Mouse (Mus musculus) hindbrain, embryonic 12.5 days (tissue): Measurements from ENCODE around the gene Fkrp. TPM values are rescaled to one million over a fixed set of nuclear protein-coding genes. Genes with fewer than 3 reads are reported as not detected.

Source experiments
- ATAC-seq: fragments of 200-750 bp; cut with Nextera tagmentation; 2 replicates; pipeline ENCODE4 v1.8.0; 2017; ENCODE audit warnings: moderate TSS enrichment; ENCODE audit not compliant: low FRiP score
- H3K27ac ChIP-seq: fragments of 300-500 bp; sonication (generic); 2 replicates; pipeline ENCODE4 v1.5.1; 2016; ENCODE audit warnings: mild to moderate bottlenecking
- H3K27me3 ChIP-seq: fragments of 300-500 bp; sonication (generic); 2 replicates; pipeline ENCODE4 v1.6.1; 2016; ENCODE audit warnings: mild to moderate bottlenecking
- H3K36me3 ChIP-seq: fragments of 300-500 bp; sonication (generic); 2 replicates; pipeline ENCODE4 v1.6.1; 2016; ENCODE audit warnings: mild to moderate bottlenecking
- H3K4me1 ChIP-seq: fragments of 300-500 bp; sonication (generic); 2 replicates; pipeline ENCODE4 v1.6.1; 2016
- H3K4me2 ChIP-seq: fragments of 300-500 bp; sonication (generic); replicated peaks from 2 replicates; pipeline ENCODE4 v1.6.1; 2016; ENCODE audit warnings: mild to moderate bottlenecking
- H3K4me3 ChIP-seq: fragments of 300-500 bp; sonication (generic); 2 replicates; pipeline ENCODE4 v1.5.1; 2016; ENCODE audit warnings: mild to moderate bottlenecking
- H3K9ac ChIP-seq: fragments of 300-500 bp; sonication (generic); 2 replicates; pipeline ENCODE4 v1.6.1; 2016; ENCODE audit warnings: mild to moderate bottlenecking, moderate library complexity
- H3K9me3 ChIP-seq: fragments of 300-500 bp; sonication (generic); replicated peaks from 2 replicates; pipeline ENCODE4 v1.6.1; 2016; ENCODE audit warnings: mild to moderate bottlenecking
- WGBS: fragments of 180-500 bp; shearing (Covaris S2); methylation state at CpG from one replicate; pipeline ENCODE4 v1.1.7; 2016; 5-methylcytosine and 5-hydroxymethylcytosine counted together
- polyA plus RNA-seq: library from polyadenylated mRNA; unstranded; fragments of >200 nt; fragmentation: Nextera tagmentation; extraction: Ambion mirVana; gene quantifications from 2 replicates; pipeline ENCODE4 v1.2.1, GENCODE M21; 2016

Fkrp gene
- polyA plus RNA-seq, 1 experiment from 2014 or later: 38.7 TPM

- Histone ChIP-seq H3K4me3 (peak overlapping the region; percentile 46), H3K9me3 (no peaks in the 10 kb centered on the region), H3K4me1 (peaks cover 36% of the 10 kb centered on the region), H3K4me2 (peak overlapping the region; percentile 97), H3K27ac (no peak overlapping the region), H3K36me3 (no peaks in the 10 kb centered on the region), H3K9ac (peak overlapping the region; percentile 52), H3K27me3 (no peaks in the 10 kb centered on the region)
- WGBS: 6% methylated on average over 11 of the region's 11 CpGs
- ATAC-seq: no peak
These were observed 33.9 kb downstream of the Fkrp start for GRCm38 (mm10) chr7:16782555-16783125.

GRCm38 (mm10) chr7:16781816-16782554 is 34.5 kb downstream of the Fkrp start:
- H3K27ac ChIP-seq: no peak overlapping the region
- under 1% methylated on average over 60 of the region's 60 CpGs for WGBS
- peak overlapping the region; percentile 52 for H3K9ac ChIP-seq

GRCm38 (mm10) chr7:16781555-16781815 is 35.0 kb downstream of the Fkrp start:
- WGBS: 2% methylated on average over 10 of the region's 10 CpGs
- Histone ChIP-seq H3K9ac (peak overlapping the region; percentile 52), H3K36me3 (no peaks in the 10 kb centered on the region), H3K4me2 (peak overlapping the region; percentile 97), H3K9me3 (no peaks in the 10 kb centered on the region; the same call in 1 of the 2 replicates), H3K4me1 (peaks cover 36% of the 10 kb centered on the region), H3K27ac (no peak overlapping the region), H3K27me3 (no peaks in the 10 kb centered on the region), H3K4me3 (peak overlapping the region; percentile 46)
- no peak; the same call in 1 of the 2 replicates for ATAC-seq

More at GRCm38 (mm10) chr7:16781816-16782554, 34.5 kb downstream of the Fkrp start:
- ATAC-seq: peak; percentile 42
- no peaks in the 10 kb centered on the region for H3K36me3 ChIP-seq
- peaks cover 36% of the 10 kb centered on the region for H3K4me1 ChIP-seq
- H3K27me3 ChIP-seq: no peaks in the 10 kb centered on the region
- H3K4me3 ChIP-seq: peak overlapping the region; percentile 46
- H3K9me3 ChIP-seq: no peaks in the 10 kb centered on the region; the same call in 1 of the 2 replicates
- H3K4me2 ChIP-seq: peak overlapping the region; percentile 97

- Histone ChIP-seq H3K4me3 (peak within 1 kb of the TSS; percentile 46), H3K27ac (no peak within 1 kb of the TSS), H3K36me3 (no peaks in the 10 kb centered on the region), H3K4me1 (peaks cover 36% of the 10 kb centered on the region), H3K4me2 (peak within 1 kb of the TSS; percentile 97), H3K9me3 (no peaks in the 10 kb centered on the region; the same call in 1 of the 2 replicates), H3K9ac (peak within 1 kb of the TSS; percentile 52), H3K27me3 (no peaks in the 10 kb centered on the region)
- peak; percentile 88 for ATAC-seq
- 3% methylated on average over 34 of the region's 34 CpGs for WGBS
These were observed 35.5 kb downstream of the Fkrp start, which contains the start of gene Slc1a5 for GRCm38 (mm10) chr7:16780825-16781554. Gene Slc1a5, plus strand, starts transcription at chr7:16781340.

- Histone ChIP-seq H3K4me2 (no peak overlapping the region), H3K4me3 (no peak overlapping the region), H3K9ac (no peak overlapping the region), H3K27me3 (no peaks in the 10 kb centered on the region), H3K9me3 (no peaks in the 10 kb centered on the region; the same call in 1 of the 2 replicates), H3K27ac (no peak overlapping the region), H3K36me3 (no peaks in the 10 kb centered on the region), H3K4me1 (peaks cover 36% of the 10 kb centered on the region)
- ATAC-seq: no peak
- WGBS: 86% methylated on average over 5 of the region's 5 CpGs
These were observed 36.5 kb downstream of the Fkrp start for GRCm38 (mm10) chr7:16780076-16780475.

- WGBS: 54% methylated on average over 5 of the region's 5 CpGs
- no peaks in the 10 kb centered on the region for H3K36me3 ChIP-seq
- no peak overlapping the region for H3K4me3 ChIP-seq
- H3K9ac ChIP-seq: no peak overlapping the region
- H3K4me2 ChIP-seq: no peak overlapping the region
- no peak overlapping the region for H3K27ac ChIP-seq
- H3K4me1 ChIP-seq: peaks cover 3% of the 10 kb centered on the region; the same call in 1 of the 2 replicates
- peaks cover 6% of the 10 kb centered on the region; the same call in 1 of the 2 replicates for H3K9me3 ChIP-seq
- ATAC-seq: no peak
- no peaks in the 10 kb centered on the region for H3K27me3 ChIP-seq
These were observed 40.6 kb downstream of the Fkrp start for GRCm38 (mm10) chr7:16775888-16776287.

GRCm38 (mm10) chr7:16766443-16766842 is 50.1 kb downstream of the Fkrp start:
- no peaks in the 10 kb centered on the region for H3K9me3 ChIP-seq
- no peaks in the 10 kb centered on the region for H3K36me3 ChIP-seq
- no peaks in the 10 kb centered on the region for H3K27me3 ChIP-seq
- no peaks in the 10 kb centered on the region for H3K4me1 ChIP-seq
- ATAC-seq: no peak
- H3K27ac ChIP-seq: no peak overlapping the region
- no peak overlapping the region for H3K4me2 ChIP-seq
- H3K4me3 ChIP-seq: no peak overlapping the region
- no peak overlapping the region for H3K9ac ChIP-seq
- WGBS: 21% methylated on average over 2 of the region's 2 CpGs

- Histone ChIP-seq H3K4me1 (peaks cover 3% of the 10 kb centered on the region; the same call in 1 of the 2 replicates), H3K36me3 (no peaks in the 10 kb centered on the region), H3K4me2 (no peak overlapping the region), H3K9ac (no peak overlapping the region), H3K27ac (no peak overlapping the region), H3K4me3 (no peak overlapping the region), H3K27me3 (no peaks in the 10 kb centered on the region), H3K9me3 (no peaks in the 10 kb centered on the region)
- no peak for ATAC-seq
- WGBS: 89% methylated on average over 7 of the region's 7 CpGs
These were observed 52.9 kb downstream of the Fkrp start for GRCm38 (mm10) chr7:16763463-16764218.

- no peak for ATAC-seq
- H3K4me3 ChIP-seq: no peak overlapping the region
- no peaks in the 10 kb centered on the region for H3K27me3 ChIP-seq
- 43% methylated on average over 5 of the region's 5 CpGs for WGBS
- H3K9me3 ChIP-seq: no peaks in the 10 kb centered on the region
- 0 out of 2 replicates have a peak overlapping the region, but pooled peaks have one; percentile 12 for H3K27ac ChIP-seq
- H3K9ac ChIP-seq: no peak overlapping the region
- H3K36me3 ChIP-seq: no peaks in the 10 kb centered on the region
- no peak overlapping the region for H3K4me2 ChIP-seq
- peaks cover 3% of the 10 kb centered on the region; the same call in 1 of the 2 replicates for H3K4me1 ChIP-seq
These were observed 54.9 kb downstream of the Fkrp start for GRCm38 (mm10) chr7:16761630-16762029.

GRCm38 (mm10) chr7:16761005-16761481 is 55.5 kb downstream of the Fkrp start:
- Histone ChIP-seq H3K9me3 (no peaks in the 10 kb centered on the region), H3K9ac (no peak overlapping the region), H3K36me3 (no peaks in the 10 kb centered on the region), H3K4me1 (peaks cover 3% of the 10 kb centered on the region; the same call in 1 of the 2 replicates), H3K27me3 (no peaks in the 10 kb centered on the region), H3K4me2 (no peak overlapping the region), H3K4me3 (no peak overlapping the region), H3K27ac (no peak overlapping the region)
- ATAC-seq: no peak
- WGBS: 45% methylated on average over 9 of the region's 10 CpGs

GRCm38 (mm10) chr7:16760292-16760691 is 56.2 kb downstream of the Fkrp start:
- peaks cover 3% of the 10 kb centered on the region; the same call in 1 of the 2 replicates for H3K4me1 ChIP-seq
- no peaks in the 10 kb centered on the region for H3K36me3 ChIP-seq
- WGBS: 25% methylated on average over 8 of the region's 8 CpGs
- no peak overlapping the region for H3K27ac ChIP-seq
- no peaks in the 10 kb centered on the region for H3K27me3 ChIP-seq
- no peak overlapping the region for H3K9ac ChIP-seq
- no peaks in the 10 kb centered on the region for H3K9me3 ChIP-seq
- H3K4me3 ChIP-seq: no peak overlapping the region
- H3K4me2 ChIP-seq: no peak overlapping the region
- ATAC-seq: no peak
